Mouse (Mus musculus) forebrain, embryonic 11.5 days (tissue): ENCODE data around the gene Fuk. TPM values are rescaled to one million over a fixed set of nuclear protein-coding genes. Genes with fewer than 3 reads are reported as not detected.
"Not testable (repeated sequence)": the region's sequence is repeated elsewhere in the genome, so short reads cannot be mapped to it uniquely, and the experiment has no call there.

ENCODE experiments used
- ATAC-seq: fragments of 200-750 bp; cut with Nextera tagmentation; replicated peaks from 2 replicates; pipeline ENCODE4 v1.8.0; 2017; ENCODE audit warnings: moderate TSS enrichment; ENCODE audit not compliant: low FRiP score
- DNase-seq: peaks from one replicate; pipeline ENCODE4 v3.0.0-alpha.2; 2017; ENCODE audit warnings: low spot score
- H3K27ac ChIP-seq: fragments of 300-500 bp; sonication (generic); 2 replicates; pipeline ENCODE4 v1.5.1; 2014; ENCODE audit warnings: low read depth, low read length
- H3K27me3 ChIP-seq: fragments of 300-500 bp; sonication (generic); 2 replicates; pipeline ENCODE4 v1.6.1; 2014; ENCODE audit warnings: mild to moderate bottlenecking, low read length, mixed read lengths; ENCODE audit not compliant: control insufficient read depth, insufficient read depth
- H3K36me3 ChIP-seq: fragments of 300-500 bp; sonication (generic); 2 replicates; pipeline ENCODE4 v1.6.1; 2014; ENCODE audit warnings: mild to moderate bottlenecking, low read length, moderate library complexity, mixed read lengths; ENCODE audit not compliant: control insufficient read depth, insufficient read depth
- H3K4me1 ChIP-seq: fragments of 300-500 bp; sonication (generic); replicated peaks from 2 replicates; pipeline ENCODE4 v1.6.1; 2014; ENCODE audit warnings: low read length, mixed read lengths; ENCODE audit not compliant: control insufficient read depth, insufficient read depth
- H3K4me2 ChIP-seq: fragments of 300-500 bp; sonication (generic); 2 replicates; pipeline ENCODE4 v1.6.1; 2014; ENCODE audit warnings: low read depth, mild to moderate bottlenecking, low read length, moderate library complexity, mixed read lengths; ENCODE audit not compliant: severe bottlenecking
- H3K4me3 ChIP-seq: fragments of 300-500 bp; sonication (generic); 2 replicates; pipeline ENCODE4 v1.5.1; 2014; ENCODE audit warnings: low read depth, low read length
- H3K9ac ChIP-seq: fragments of 300-500 bp; sonication (generic); 2 replicates; pipeline ENCODE4 v1.6.1; 2014; ENCODE audit warnings: low read length
- H3K9me3 ChIP-seq: fragments of 300-500 bp; sonication (generic); 2 replicates; pipeline ENCODE4 v1.6.1; 2016; ENCODE audit warnings: low read length, mixed read lengths; ENCODE audit not compliant: control insufficient read depth
- WGBS: fragments of 180-500 bp; shearing (Covaris S2); extraction: QIAGEN DNeasy Blood & Tissue Kit; methylation state at CpG from one replicate; pipeline ENCODE4 v1.1.7; 2014; 5-methylcytosine and 5-hydroxymethylcytosine counted together
- polyA plus RNA-seq: library from polyadenylated mRNA; unstranded; fragments of >200 nt; fragmentation: Nextera tagmentation; extraction: Ambion mirVana; gene quantifications from 2 replicates; pipeline ENCODE4 v1.2.1, GENCODE M21; 2014

Gene Fuk
- polyA plus RNA-seq, 1 experiment from 2014 or later = 11.1 TPM

DNA sequence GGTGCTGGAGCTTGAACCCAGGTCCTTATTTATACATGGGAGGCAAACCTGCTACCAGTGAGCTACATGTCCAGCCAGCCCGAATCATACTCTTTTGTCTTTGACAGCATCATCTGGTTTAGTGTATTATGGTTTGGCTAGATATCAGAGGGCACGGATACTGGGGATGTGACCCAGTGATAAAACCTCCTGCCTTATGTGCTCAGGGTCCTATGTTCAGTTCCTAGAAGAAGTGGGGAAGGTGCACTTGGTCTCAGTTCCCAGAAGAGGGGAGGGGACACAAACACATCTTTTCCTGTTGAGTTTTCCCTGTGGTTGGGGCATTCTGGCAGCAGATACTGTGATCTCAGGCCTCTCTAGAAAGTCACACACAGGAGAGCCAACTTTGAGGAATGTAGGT, 31.0 kb upstream of the Fuk start:
- no peak overlapping the region for H3K4me2 ChIP-seq
- 93% methylated on average over 2 of the region's 2 CpGs for WGBS
- no peaks in the 10 kb centered on the region for H3K4me1 ChIP-seq
- H3K27me3 ChIP-seq = no peaks in the 10 kb centered on the region
- ATAC-seq (no peak), DNase-seq (no peak)
- no peak overlapping the region for H3K4me3 ChIP-seq
- H3K9me3 ChIP-seq = no peaks in the 10 kb centered on the region
- no peaks in the 10 kb centered on the region; the same call in 1 of the 2 replicates for H3K36me3 ChIP-seq
- H3K27ac ChIP-seq = no peak overlapping the region
- H3K9ac ChIP-seq = no peak overlapping the region

DNA sequence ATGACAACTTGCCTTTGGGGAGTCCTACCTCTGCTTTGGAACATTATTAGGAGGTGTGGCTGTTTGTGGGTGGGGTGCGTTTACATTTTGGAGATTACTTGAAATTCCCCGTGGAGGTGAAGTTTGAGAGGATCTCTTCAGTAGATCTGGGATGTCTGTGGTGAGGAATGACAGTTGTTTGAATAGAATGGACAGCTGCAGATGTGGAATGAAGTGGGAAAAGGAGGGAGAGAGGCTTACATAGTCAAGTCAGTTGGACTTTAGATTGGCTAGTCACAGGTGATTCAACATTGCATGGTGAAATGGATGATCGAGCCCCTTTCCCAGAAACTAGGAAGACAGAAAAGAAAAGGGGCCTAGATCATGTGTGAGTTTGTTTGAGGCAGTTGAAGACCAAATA, 30.2 kb upstream of the Fuk start:
- no peak for DNase-seq
- 93% methylated on average over 3 of the region's 3 CpGs for WGBS
- ATAC-seq = no peak

DNA sequence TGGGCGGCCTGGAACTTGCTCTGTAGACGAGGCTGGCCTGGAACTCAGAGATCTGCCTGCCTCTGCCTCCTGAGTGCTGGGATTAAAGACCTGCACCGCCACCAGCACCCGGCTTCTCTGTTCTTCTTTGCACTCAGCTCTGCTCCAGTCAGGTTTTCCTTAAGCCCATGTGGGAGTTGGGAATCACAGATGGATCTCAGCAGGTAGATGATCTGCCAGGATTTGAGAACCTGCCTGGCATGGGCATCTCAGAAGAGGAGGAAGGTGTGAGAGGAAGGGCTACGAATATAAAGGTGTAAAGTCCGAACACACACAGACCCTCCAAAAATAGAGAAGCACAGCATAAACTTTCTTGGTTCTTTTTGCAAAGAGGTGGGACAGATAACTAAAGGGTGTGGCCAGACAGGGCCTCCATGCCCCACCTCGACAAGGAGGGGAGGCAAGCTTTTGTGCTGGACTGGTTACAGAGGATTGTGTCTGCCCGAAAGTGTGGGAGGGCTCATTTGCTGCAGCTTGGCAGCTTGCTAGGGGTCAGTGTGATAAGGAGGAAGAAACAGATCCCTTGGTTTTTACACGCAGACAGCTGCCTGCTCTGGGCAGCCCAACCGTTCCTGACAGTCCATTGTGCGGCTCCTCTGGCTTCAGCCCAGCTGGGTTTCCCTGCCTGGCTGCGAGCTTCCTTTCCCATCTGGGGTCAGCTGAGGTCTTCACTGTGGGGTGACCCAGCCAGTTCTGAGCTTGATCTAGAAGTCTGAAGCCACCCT, 29.1 kb upstream of the Fuk start:
- ATAC-seq (no peak), DNase-seq (no peak)
- 78% methylated on average over 12 of the region's 12 CpGs for WGBS

More for the DNA sequence above, 30.2 kb upstream of the Fuk start:
- Histone ChIP-seq H3K27me3 (no peaks in the 10 kb centered on the region), H3K4me1 (no peaks in the 10 kb centered on the region), H3K4me3 (no peak overlapping the region), H3K36me3 (no peaks in the 10 kb centered on the region; the same call in 1 of the 2 replicates), H3K27ac (no peak overlapping the region), H3K9ac (no peak overlapping the region), H3K9me3 (no peaks in the 10 kb centered on the region), H3K4me2 (no peak overlapping the region)

DNA sequence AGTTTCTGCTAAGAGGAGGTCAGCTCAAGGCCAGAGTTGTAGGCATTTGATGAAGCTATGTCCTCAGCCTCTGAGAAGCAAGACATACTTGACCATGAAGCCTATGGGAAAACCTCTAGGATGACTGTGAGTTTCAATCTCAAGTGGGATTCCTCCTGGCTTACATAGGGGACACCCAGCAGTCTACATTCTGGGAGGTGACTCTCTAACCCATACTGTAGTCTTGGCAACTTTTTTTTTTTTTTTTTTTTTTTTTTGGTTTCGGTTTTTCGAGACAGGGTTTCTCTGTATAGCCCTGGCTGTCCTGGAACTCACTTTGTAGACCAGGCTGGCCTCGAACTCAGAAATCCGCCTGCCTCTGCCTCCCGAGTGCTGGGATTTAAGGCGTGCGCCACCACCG, 27.4 kb upstream of the Fuk start:
- H3K4me3 ChIP-seq, H3K27me3 ChIP-seq, H3K4me2 ChIP-seq, H3K9me3 ChIP-seq, H3K36me3 ChIP-seq, ATAC-seq, H3K4me1 ChIP-seq, DNase-seq, H3K27ac ChIP-seq, H3K9ac ChIP-seq: not testable (repeated sequence)
- WGBS = 95% methylated on average over 8 of the region's 8 CpGs

More for the DNA sequence above, 29.1 kb upstream of the Fuk start:
- no peak overlapping the region for H3K4me2 ChIP-seq
- H3K27me3 ChIP-seq = no peaks in the 10 kb centered on the region
- H3K27ac ChIP-seq = no peak overlapping the region
- no peaks in the 10 kb centered on the region for H3K4me1 ChIP-seq
- H3K4me3 ChIP-seq = no peak overlapping the region
- no peaks in the 10 kb centered on the region; the same call in 1 of the 2 replicates for H3K36me3 ChIP-seq
- H3K9me3 ChIP-seq = no peaks in the 10 kb centered on the region
- H3K9ac ChIP-seq = no peak overlapping the region

DNA sequence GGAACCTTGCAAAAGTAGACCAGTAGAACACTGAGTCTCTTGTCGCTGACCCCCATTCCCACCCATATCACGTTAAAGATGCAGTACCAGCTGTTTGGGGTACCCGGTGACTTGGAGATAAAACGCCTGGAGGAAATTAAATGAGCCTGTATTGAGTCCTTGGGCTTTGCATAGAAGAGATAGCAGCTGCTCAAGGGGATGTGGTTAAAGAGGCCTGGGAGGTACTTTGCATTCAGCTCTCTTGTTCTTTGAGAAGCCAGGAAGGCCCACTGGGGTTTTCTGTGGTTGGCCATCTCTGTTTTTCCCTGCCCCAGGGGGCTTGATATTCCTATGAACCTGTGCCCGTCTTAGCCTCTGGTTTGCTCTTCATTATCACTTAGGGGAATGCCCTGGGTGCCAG, 26.8 kb upstream of the Fuk start:
- Histone ChIP-seq H3K9ac (no peak overlapping the region), H3K4me2 (no peak overlapping the region), H3K36me3 (no peaks in the 10 kb centered on the region), H3K27me3 (no peaks in the 10 kb centered on the region), H3K4me3 (no peak overlapping the region), H3K9me3 (no peaks in the 10 kb centered on the region), H3K27ac (no peak overlapping the region), H3K4me1 (no peaks in the 10 kb centered on the region)
- ATAC-seq = no peak
- 65% methylated on average over 5 of the region's 5 CpGs for WGBS
- DNase-seq = no peak

DNA sequence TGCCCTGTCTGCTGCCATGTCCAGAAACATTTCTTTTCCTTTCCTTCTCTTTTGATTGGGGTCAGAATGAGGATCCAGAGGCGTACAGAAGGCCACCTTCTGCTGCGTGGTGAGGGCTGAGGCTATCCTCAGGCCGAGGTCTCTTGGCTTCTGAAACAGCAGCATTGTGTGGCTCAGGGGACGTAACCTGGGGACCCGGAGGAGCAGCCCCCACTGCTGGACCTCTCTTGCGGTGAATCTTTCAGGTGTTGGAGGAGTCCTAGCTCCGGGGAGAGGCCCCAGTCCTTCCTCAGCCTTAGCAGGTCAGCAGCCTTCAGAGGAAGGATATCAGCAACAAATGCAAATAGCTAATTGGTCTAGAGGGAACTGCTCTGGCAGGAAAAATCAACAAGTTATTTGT, 26.1 kb upstream of the Fuk start:
- H3K36me3 ChIP-seq = no peaks in the 10 kb centered on the region

DNA sequence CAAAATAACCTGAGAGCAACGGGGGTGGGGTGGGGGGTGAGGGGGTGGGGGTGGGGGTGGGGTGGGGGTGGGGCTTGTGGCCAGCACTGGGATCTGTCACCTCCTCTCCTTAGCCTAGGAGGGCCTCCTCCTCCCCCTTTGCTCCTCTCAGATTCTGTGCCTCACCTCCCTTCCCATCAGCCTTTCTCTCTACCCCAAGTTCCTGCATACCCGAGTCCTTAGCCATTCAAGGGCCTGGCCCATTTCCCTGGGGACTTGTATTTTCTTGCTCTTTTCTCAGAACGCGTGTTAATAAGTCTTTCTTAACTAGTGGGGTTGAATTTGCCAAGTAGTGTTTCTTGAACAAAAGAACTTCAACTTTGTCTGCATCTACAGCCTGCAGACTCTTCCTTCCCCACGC, 24.4 kb upstream of the Fuk start:
- no peaks in the 10 kb centered on the region for H3K27me3 ChIP-seq
- H3K27ac ChIP-seq = no peak overlapping the region
- no peak overlapping the region for H3K4me2 ChIP-seq
- no peak overlapping the region for H3K4me3 ChIP-seq
- no peaks in the 10 kb centered on the region for H3K9me3 ChIP-seq
- H3K4me1 ChIP-seq = peaks cover under 1% of the 10 kb centered on the region; the same call in 1 of the 2 replicates
- ATAC-seq (no peak), DNase-seq (no peak)
- H3K36me3 ChIP-seq = no peaks in the 10 kb centered on the region
- no peak overlapping the region for H3K9ac ChIP-seq
- 57% methylated on average over 5 of the region's 5 CpGs for WGBS

More for the DNA sequence above, 26.1 kb upstream of the Fuk start:
- Histone ChIP-seq H3K9me3 (no peaks in the 10 kb centered on the region), H3K4me2 (no peak overlapping the region), H3K4me3 (no peak overlapping the region), H3K4me1 (no peaks in the 10 kb centered on the region), H3K27me3 (no peaks in the 10 kb centered on the region), H3K9ac (no peak overlapping the region), H3K27ac (no peak overlapping the region)
- no peak for ATAC-seq
- WGBS = 87% methylated on average over 7 of the region's 7 CpGs
- DNase-seq = no peak

DNA sequence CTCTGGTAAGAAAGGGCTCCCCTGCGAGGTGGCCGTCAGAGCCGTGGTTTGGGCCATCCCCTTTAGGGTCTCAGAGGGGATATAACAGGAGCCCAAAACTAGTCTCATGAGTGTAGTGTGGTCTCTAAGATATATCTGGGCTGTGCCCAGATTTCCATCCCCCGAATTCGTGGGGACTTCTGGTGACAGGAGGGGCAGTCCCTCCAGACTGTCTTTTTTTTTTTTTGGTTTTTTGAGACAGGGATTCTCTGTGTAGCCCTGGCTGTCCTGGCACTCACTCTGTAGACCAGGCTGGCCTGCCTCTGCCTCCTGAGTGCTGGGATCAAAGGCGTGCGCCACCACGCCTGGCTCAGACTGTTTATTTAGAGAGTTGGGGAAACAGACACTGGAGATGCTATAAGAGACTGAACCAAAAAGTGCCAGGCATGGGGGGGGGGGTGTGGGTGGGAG, 23.4 kb upstream of the Fuk start:
- H3K36me3 ChIP-seq = no peaks in the 10 kb centered on the region
- H3K4me2 ChIP-seq = no peak overlapping the region
- DNase-seq (no peak), ATAC-seq (no peak)
- H3K27me3 ChIP-seq = no peaks in the 10 kb centered on the region
- H3K9ac ChIP-seq = no peak overlapping the region
- no peak overlapping the region for H3K4me3 ChIP-seq
- H3K27ac ChIP-seq = no peak overlapping the region
- no peaks in the 10 kb centered on the region for H3K9me3 ChIP-seq
- WGBS = 86% methylated on average over 8 of the region's 8 CpGs
- H3K4me1 ChIP-seq = peaks cover 2% of the 10 kb centered on the region; the same call in 1 of the 2 replicates
